Mouse (Mus musculus): ENCODE results near the gene Acmsd. TPM values are rescaled to one million over a fixed set of nuclear protein-coding genes. Genes with fewer than 3 reads are reported as not detected.

The Acmsd gene
- polyA plus RNA-seq, 1 experiment from 2014 or later, result 0.16 TPM

GRCm38 (mm10) chr1:127816381-127816780 is 87.2 kb downstream of the Acmsd start:
- Histone ChIP-seq H3K4me2 (ENCODE audit: low read depth, low read length) (no peak overlapping the region), H3K9me3 (ENCODE audit: control insufficient read depth, low read length) (no peaks in the 10 kb centered on the region), H3K27ac (ENCODE audit: low read depth, low read length) (no peak overlapping the region), H3K4me1 (ENCODE audit: control insufficient read depth, insufficient read depth, low read length) (no peaks in the 10 kb centered on the region), H3K9ac (replicated peaks; ENCODE audit: low read depth, low read length) (no peak overlapping the region), H3K27me3 (ENCODE audit: control insufficient read depth, insufficient read depth, low read length) (no peaks in the 10 kb centered on the region), H3K36me3 (ENCODE audit: control insufficient read depth, insufficient read depth, low read length) (no peaks in the 10 kb centered on the region), H3K4me3 (ENCODE audit: low read depth, low read length) (no peak overlapping the region)
- ATAC-seq (ENCODE audit: low read depth), result no peak
- WGBS, result 86% methylated on average over 6 of the region's 6 CpGs

Other genes with a start within 250 kb of the Acmsd start
- 57.8 and 64.5 TPM in 2 replicates for gene Tmem163, start 49.9 kb upstream of the Acmsd start, polyA plus RNA-seq (2014; fragmentation: Nextera tagmentation; extraction: Ambion mirVana)
- 110 and 113 TPM in 2 replicates for gene Ccnt2, start 44.8 kb downstream of the Acmsd start, polyA plus RNA-seq (2014; fragmentation: Nextera tagmentation; extraction: Ambion mirVana)
- 0.57 and 0.88 TPM in 2 replicates for gene Map3k19, start 125.6 kb downstream of the Acmsd start, polyA plus RNA-seq (2014; fragmentation: Nextera tagmentation; extraction: Ambion mirVana)
- gene Rab3gap1, start 139.4 kb downstream of the Acmsd start, polyA plus RNA-seq (2014; fragmentation: Nextera tagmentation; extraction: Ambion mirVana), result 23.3 and 28.5 TPM in 2 replicates